Mouse (Mus musculus) cortical plate, adult 2 months (tissue): Measurements from ENCODE around the gene Mc3r.

Source experiments
- CTCF ChIP-seq: fragments of 200-500 bp; IDR thresholded peaks from 2 replicates; pipeline ENCODE4 v1.5.1; 2011; ENCODE audit warnings: mild to moderate bottlenecking, control low read depth, low read length; ENCODE audit not compliant: insufficient read depth; ENCODE audit errors: extremely low read depth
- POLR2A ChIP-seq: fragments of 200-500 bp; IDR thresholded peaks from 2 replicates; pipeline ENCODE4 v1.6.1; 2011; ENCODE audit warnings: mild to moderate bottlenecking, low read length, control low read depth; ENCODE audit not compliant: insufficient read depth; ENCODE audit errors: extremely low read depth

DNA sequence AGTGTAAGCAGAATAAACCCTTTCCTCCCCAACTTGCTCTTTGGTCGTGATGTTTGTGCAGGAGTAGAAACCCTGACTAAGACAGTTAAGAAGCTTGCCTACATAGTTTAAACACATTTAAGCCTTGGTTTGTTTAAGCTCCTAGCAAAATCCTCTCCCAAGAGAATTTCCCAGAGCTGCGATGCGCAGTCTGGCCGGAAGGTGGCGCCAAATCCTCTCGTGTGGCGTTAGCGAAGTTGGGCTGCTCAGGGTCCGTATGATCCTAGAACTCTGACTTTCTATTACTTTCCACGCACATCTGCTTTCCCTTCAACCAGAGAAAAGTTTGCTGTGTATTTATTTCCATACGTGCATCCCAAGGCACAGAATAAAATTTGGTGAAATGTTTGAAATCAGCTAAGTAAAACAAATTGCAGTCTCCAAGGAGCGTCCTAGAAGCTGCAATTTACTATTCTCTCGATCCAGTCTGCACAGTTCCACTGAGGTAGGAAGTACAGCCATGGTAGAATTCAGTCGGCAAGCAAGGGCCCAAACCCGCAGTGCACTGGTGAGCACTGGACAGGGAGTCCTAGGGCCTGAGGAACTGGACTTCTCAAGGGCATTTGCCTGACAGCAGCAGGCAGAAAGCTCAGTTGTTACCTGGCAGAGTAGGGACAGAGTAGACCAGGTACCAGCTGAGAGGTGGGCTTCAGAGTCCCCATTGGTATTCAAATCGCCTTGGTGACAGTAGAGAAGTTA lies 26.5 kb upstream of the Mc3r start:
- TF ChIP-seq CTCF = peak; percentile 90
- TF ChIP-seq POLR2A = no peak
